Mouse (Mus musculus) retina, postnatal 1 day (tissue): ENCODE data around the gene Prpf8.
A peak's percentile ranks its signal among the peaks of the same experiment; 100 is the strongest.
"Not testable (repeated sequence)": the region's sequence is repeated elsewhere in the genome, so short reads cannot be mapped to it uniquely, and the experiment has no call there.

ENCODE experiments used
- DNase-seq: peaks from one replicate; pipeline ENCODE4 v3.0.0-alpha.2; 2012

The Prpf8 gene

DNA sequence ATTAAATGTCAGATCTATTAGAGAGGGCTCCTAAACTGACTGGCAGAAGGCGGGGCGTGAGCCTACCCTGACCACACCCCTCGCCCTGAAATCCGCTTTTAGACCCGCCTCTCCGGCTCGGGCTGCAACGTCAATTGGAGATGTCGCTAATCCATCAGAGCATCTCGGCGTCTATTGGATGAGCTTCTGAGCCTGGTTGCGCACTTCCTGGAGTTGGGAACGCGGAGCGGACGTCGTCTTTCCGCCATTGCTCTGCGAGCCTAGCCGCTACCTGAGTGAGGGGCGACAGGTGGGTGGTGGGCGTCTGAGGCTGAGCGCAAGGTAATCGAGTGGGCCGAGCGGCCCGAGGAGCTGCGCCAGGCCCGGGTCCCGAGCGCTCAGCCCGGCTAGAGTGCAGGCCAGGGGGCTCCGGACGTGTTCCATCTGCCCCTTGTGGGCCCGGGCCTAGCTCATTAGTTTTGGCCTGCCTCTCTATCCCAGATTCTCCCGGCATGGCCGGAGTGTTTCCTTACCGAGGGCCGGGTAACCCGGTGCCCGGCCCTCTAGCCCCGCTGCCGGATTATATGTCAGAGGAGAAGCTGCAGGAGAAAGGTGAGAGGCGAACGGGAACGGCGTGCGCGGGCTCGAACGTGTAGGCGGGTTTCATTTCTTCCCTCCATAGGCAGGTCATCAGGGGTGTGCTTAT is at the start of gene Prpf8:
Gene Prpf8 (plus strand): TSS at position 216 of the 685 bp plus-strand sequence.
- DNase-seq, result peak; percentile 98

GRCm38 (mm10) chr11:75438194-75438593 is 48.4 kb upstream of the Prpf8 start:
- no peak for DNase-seq

- DNase-seq, result no peak
Measured at GRCm38 (mm10) chr11:75438804-75439203, 47.8 kb upstream of the Prpf8 start.

DNA sequence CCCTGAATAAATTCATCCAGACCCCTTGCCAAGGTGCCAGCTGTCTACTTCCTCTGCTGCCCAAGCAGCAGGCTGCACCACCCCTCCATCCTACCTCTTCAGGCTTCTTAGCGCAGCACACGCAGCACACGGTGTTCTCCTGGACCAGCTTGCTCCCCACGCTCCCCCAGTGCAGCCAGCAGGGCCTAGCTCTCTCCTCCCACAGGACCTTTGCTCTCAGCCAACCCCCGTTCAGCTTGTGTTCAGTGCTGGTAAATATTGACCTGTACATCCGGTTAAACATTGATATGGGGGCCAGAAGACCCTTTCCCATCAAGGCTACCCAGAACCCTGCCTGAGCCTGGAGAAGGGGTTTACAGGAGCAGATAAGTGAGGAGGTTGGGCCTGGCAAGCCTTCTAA is 47.3 kb upstream of the Prpf8 start, which contains the start of gene Serpinf2:
Gene Serpinf2 (minus strand): TSS at position 229 of the 400 bp plus-strand sequence.
- DNase-seq, result no peak

- no peak for DNase-seq
Measured at GRCm38 (mm10) chr11:75439951-75440350, 46.7 kb upstream of the Prpf8 start.

GRCm38 (mm10) chr11:75441034-75441433 is 45.6 kb upstream of the Prpf8 start:
- no peak for DNase-seq

- DNase-seq, result peak; percentile 69
Measured at GRCm38 (mm10) chr11:75441601-75442000, 45.0 kb upstream of the Prpf8 start.

DNA sequence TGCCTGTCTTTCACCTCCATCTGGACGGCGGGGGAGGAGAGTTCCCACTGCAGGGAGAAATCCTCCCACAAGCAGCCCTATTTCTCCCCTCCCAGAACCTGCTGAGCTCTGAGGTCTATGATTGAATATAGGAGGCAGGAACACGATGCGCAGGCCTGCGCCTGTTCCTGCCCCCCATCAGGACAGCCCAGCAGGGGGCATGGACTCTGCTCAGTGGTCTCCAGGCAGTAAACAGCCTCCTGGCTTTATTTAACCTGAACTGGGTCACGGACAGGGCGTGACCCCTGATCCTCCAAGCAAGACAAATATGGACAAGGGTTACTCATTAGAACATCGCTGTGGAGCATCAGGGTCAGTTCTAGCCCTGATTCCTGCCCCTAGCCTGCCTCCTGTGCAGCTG is 42.9 kb upstream of the Prpf8 start:
- peak; percentile 35 for DNase-seq

DNA sequence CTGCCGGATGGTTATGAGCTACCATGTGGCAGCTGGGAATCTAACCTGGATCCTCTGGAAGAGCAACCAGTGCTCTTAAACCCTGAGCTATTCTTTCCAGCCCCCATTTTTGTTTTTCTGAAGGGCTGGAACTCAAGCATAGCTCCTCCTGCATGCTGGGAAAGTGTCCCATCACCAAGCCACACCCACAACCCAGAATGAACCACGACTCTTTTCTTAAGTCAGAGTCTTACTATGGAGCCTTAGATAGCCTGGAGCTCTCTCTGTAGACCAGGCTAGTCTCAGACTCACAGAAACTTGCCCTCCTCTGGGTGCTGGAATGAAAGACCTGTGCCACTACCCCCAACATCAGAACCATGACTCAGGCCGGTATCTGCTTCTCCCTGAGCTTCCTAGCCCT is 38.0 kb upstream of the Prpf8 start:
- DNase-seq, result no peak

DNA sequence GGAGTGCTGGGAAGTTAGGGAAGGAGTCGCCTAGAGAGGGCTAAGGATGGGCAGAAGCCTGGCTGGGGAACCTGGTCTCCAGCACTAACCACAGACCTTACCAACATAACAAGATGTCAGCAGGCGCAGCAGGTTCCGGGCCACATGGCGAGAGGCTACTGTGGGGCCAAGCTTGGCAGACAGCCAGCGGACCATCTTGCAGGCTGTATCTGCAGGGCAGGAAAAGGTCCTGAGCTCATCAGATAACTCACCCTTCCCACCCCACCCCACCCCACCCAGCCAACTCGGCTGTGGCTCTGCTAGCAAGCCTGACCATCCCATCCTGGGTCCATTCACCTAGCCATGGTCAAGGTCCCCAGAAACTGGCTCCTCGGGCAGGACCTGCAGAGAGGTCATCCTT is 36.9 kb upstream of the Prpf8 start:
- DNase-seq, result no peak

DNA sequence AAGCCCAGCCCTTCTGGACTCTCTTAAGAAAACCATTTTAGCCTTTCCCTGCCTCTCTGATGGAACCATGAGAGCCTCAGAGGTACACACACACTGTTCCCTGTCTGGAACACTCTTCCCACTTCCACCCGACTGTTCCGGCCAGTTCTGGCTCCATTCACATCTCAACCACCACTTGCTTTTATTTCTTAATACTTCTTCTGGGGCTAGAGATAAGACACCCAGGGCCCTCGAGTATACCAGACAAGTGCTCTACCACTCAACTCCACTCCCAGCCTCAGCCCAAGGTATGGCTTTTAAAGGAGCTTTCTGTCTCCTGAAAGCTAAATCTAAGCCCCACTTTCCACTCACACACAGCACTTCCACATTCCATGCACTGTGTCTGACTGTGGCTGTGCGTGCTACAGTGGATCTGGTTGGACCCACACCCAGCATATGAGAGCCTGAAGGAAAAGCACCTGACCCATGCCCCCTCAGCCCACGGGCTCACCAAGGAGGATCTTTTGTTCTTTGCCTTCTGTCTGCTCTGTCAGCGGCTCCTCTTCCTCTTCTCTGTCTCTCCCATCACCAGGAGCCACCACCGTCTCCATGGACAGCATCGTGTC is 36.2 kb upstream of the Prpf8 start:
- DNase-seq, result no peak

DNA sequence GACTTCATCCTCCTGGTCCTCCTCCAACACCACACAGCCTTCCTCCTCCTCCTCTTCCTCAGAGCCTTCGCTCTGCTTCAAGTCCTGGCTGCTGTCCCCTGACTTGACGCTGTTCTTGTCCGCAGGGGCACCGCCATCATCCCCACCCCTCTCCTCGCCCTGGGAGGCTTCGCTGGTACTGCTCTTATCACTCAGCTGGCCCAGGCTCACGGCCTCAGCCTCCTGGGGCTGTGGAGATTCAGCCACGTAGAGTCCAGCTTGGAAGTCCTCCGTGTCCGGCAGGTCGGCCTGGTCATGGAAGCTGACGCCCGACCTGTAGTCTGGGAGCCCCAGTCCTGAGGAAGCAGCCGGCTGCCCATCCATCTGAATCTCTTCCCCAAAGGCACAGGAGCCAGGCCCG is 35.7 kb upstream of the Prpf8 start:
- DNase-seq, result no peak

GRCm38 (mm10) chr11:75452081-75452480 is 34.5 kb upstream of the Prpf8 start:
- DNase-seq, result no peak

GRCm38 (mm10) chr11:75452812-75453557 is 33.6 kb upstream of the Prpf8 start:
- no peak for DNase-seq

DNA sequence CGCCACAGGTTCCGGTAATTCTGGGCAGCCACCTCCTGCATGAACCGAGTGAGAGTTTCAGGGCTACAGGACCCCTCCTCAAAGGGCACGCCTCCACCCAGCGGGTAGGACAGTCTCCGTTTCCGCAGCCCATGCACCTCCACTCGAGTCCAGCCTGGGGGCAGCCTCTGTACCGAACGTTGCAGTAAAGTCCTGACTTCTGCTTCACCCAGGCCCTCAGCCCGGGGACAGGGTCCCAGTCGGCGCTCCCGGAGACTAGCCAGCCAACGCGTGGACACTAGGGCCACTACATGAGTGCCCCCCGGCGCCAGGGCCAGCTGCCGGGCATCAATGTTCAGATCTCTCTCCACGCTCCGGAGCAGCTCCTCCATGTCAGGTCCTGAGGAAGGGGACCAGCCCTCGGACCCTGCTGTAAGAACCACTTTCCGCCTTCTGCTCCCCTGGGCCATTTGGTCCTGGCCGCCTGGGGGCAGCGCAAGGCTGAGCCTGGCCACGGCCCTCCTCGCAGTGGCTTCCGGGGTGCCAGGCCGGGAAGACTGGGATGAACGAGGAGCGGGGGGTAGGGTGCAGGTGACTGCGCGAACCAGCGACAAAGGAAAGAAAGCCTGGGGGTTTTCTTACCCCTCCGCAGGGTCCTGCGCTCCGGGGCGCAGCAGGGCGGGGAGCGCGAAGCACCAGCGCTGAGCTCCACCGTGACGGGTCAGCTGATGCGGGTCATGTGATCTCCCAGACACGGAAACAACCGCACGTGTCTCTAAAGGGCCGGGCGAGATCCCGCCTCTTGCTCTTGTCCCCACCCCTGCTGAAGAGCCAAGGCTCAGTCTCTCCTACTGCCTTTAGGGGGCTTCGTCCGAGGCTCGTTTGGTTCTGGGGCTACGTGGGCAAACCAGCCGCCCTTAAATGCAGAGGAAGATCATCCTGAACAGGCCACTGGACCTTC is 32.4 kb upstream of the Prpf8 start, which contains the start of gene Wdr81:
Gene Wdr81 (minus strand): TSS at position 727 of the 940 bp plus-strand sequence.
- DNase-seq, result peak; percentile 94

GRCm38 (mm10) chr11:75455041-75455736 is 31.4 kb upstream of the Prpf8 start:
- DNase-seq, result no peak

DNA sequence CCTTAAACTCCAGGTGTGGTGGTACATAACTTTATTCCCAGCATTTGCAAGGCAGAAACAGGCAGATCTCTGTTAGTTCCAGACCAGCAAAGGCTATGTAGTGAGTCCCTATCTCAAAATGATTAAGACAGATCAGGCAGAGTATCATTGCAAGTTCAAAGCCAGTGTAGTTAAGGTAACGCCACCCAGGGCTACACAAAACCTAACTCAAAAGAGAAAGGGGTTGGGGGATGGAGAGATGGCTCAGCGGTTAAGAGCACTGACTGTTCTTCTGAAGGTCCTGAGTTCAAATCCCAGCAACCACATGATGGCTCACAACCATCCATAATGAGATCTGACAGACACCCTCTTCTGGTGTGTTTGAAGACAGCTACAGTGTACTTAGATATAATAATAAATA is 30.6 kb upstream of the Prpf8 start:
- DNase-seq, result not testable (repeated sequence)

GRCm38 (mm10) chr11:75456440-75456871 is 30.2 kb upstream of the Prpf8 start:
- DNase-seq, result no peak

GRCm38 (mm10) chr11:75458169-75458568 is 28.4 kb upstream of the Prpf8 start:
- peak; percentile 59 for DNase-seq

- no peak for DNase-seq
Measured at GRCm38 (mm10) chr11:75458628-75459041, 28.0 kb upstream of the Prpf8 start.

DNA sequence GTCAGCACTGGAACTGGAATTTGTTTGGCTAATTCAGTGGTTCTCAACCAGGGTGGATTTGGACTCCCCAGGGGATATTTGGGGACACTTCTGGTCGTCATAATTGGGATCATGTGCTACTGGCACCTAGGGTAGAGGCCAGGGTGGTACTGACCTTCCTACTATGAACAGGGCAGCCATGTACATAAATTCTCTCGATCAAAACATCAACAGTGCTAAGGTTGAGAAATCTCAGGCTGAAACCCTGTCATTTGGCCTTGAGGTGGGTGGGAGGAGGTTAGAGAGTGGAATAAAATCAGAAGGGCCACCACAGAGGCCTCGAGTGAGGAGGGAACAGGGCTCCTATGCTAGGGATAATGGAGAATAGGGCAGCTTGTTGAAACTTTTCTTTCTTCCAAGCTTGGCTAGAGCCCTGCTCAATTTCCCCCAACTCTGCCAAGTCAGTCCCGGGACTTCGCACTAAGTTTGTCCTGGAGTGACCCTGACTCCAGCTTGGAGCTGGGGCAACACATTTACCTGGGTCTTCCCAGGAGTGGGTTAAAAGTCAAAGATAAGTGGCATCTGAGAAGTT is 27.4 kb upstream of the Prpf8 start:
- no peak for DNase-seq

DNA sequence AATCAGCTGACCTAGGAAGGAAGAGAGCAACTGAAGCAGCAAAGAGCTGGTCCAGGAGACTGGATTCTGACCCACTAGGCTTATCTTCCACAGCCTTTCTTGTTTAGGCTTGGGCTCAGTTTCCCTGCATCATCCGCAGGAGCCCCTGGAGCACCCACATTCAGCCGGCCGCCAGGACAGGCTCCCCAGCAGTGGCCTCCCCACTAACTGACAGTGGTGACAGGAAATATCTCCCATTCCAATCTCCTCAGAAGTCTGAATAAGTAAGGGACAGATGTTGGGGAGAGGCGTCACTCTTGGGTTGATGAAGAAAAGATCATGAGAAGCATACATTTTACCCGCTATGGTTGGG is 26.9 kb upstream of the Prpf8 start:
- no peak for DNase-seq
